Mouse (Mus musculus) ES-Bruce4 (cell line): ENCODE data around the gene Rbm31y. TPM values are rescaled to one million over a fixed set of nuclear protein-coding genes. Genes with fewer than 3 reads are reported as not detected.
"Not testable (repeated sequence)": the region's sequence is repeated elsewhere in the genome, so short reads cannot be mapped to it uniquely, and the experiment has no call there.

Experiments used
- H3K27ac ChIP-seq: 2 replicates; pipeline ENCODE4 v1.5.1; 2012; ENCODE audit warnings: low read length, inconsistent platforms; ENCODE audit not compliant: insufficient read depth
- H3K27me3 ChIP-seq: 2 replicates; pipeline ENCODE4 v1.6.1; 2012; ENCODE audit warnings: mild to moderate bottlenecking, low read length, inconsistent platforms; ENCODE audit not compliant: control insufficient read depth, poor library complexity, insufficient read depth, severe bottlenecking
- H3K36me3 ChIP-seq: 2 replicates; pipeline ENCODE4 v1.6.1; 2012; ENCODE audit warnings: inconsistent platforms, mild to moderate bottlenecking, low read length, moderate library complexity; ENCODE audit not compliant: control insufficient read depth, poor library complexity, insufficient read depth, severe bottlenecking
- H3K4me1 ChIP-seq: one replicate; pipeline ENCODE4 v1.8.1; 2011; ENCODE audit warnings: low read length; ENCODE audit not compliant: control insufficient read depth, insufficient read depth
- H3K4me3 ChIP-seq: 2 replicates; pipeline ENCODE4 v1.5.1; 2011; ENCODE audit warnings: low read depth, mild to moderate bottlenecking, low read length
- H3K9ac ChIP-seq: 2 replicates; pipeline ENCODE4 v1.6.1; 2012; ENCODE audit warnings: low read depth, mild to moderate bottlenecking, inconsistent platforms; ENCODE audit not compliant: poor library complexity, severe bottlenecking
- H3K9me3 ChIP-seq: replicated peaks from 2 replicates; pipeline ENCODE4 v1.6.1; 2012; ENCODE audit warnings: mild to moderate bottlenecking, low read length, inconsistent platforms; ENCODE audit not compliant: control insufficient read depth, poor library complexity, insufficient read depth, severe bottlenecking
- polyA plus RNA-seq: library from polyadenylated mRNA; stranded (reverse); fragments of >200 nt; gene quantifications from 2 replicates; pipeline ENCODE4 v1.2.4, GENCODE M21; 2011; ENCODE audit warnings: low read depth; ENCODE audit not compliant: missing spikeins, insufficient read depth, insufficient read length

Gene Rbm31y
- polyA plus RNA-seq = not detected in 2 replicates

- H3K27me3 ChIP-seq, H3K4me1 ChIP-seq, H3K9ac ChIP-seq, H3K4me3 ChIP-seq, H3K9me3 ChIP-seq, H3K36me3 ChIP-seq, H3K27ac ChIP-seq: not testable (repeated sequence)
These were observed at the start of gene Rbm31y for GRCm38 (mm10) chrY:17400461-17400860. Gene Rbm31y, plus strand, starts transcription at chrY:17400761.
